Mouse (Mus musculus) left cerebral cortex, postnatal 14 days (tissue): ENCODE measurements at regions not wholly inside any gene's neighbourhood (a gene's known extent, or its start where the extent isn't known, plus 50 kb on each side); places are given as distances from the start of the nearest gene placed in this dataset.

Experiments
- DNase-seq, 2 experiments: peaks; one replicate each; pipeline ENCODE4 v3.0.0; 2021 to 2022; ENCODE audit warnings: low spot score in 2 of 2, mixed read lengths in 1 of 2
- intact Hi-C: fragments of 180-260 bp; cut with DNase I; formaldehyde crosslinking; loops from one replicate; pipeline ENCODE4 v1.15.1; 2025

GRCm38 (mm10) chr4:142460468-142461086 lies 221.4 kb upstream of the Kazn start:
- DNase-seq, result no peak
- intact Hi-C loops, result no loop called here

- intact Hi-C loops, result no loop called here
- no peak for DNase-seq
Measured at GRCm38 (mm10) chr4:142452614-142453013, 213.4 kb upstream of the Kazn start.

GRCm38 (mm10) chr4:142450884-142451283 lies 211.7 kb upstream of the Kazn start:
- no peak for DNase-seq
- intact Hi-C loops, result no loop called here

GRCm38 (mm10) chr4:142449713-142450112 lies 210.5 kb upstream of the Kazn start:
- DNase-seq, result no peak
- intact Hi-C loops, result no loop called here

- DNase-seq, result no peak
- intact Hi-C loops, result no loop called here
Measured at GRCm38 (mm10) chr4:142449198-142449702, 210.0 kb upstream of the Kazn start.

- intact Hi-C loops, result no loop called here
Measured at GRCm38 (mm10) chr4:142447529-142447928, 208.3 kb upstream of the Kazn start.

GRCm38 (mm10) chr4:142441045-142441444 lies 201.8 kb upstream of the Kazn start:
- intact Hi-C loops, result no loop called here
- no peak for DNase-seq

More at GRCm38 (mm10) chr4:142447529-142447928, 208.3 kb upstream of the Kazn start:
- DNase-seq, result peak; percentile 72 to 78

GRCm38 (mm10) chr4:142439450-142440183 lies 200.4 kb upstream of the Kazn start:
- intact Hi-C loops, result no loop called here
- no peak for DNase-seq

- intact Hi-C loops, result no loop called here
- no peak for DNase-seq
Measured at GRCm38 (mm10) chr4:142424596-142424995, 185.4 kb upstream of the Kazn start.

GRCm38 (mm10) chr4:142420427-142420826 lies 181.2 kb upstream of the Kazn start:
- DNase-seq, result no peak
- intact Hi-C loops, result no loop called here

GRCm38 (mm10) chr4:142414874-142415273 lies 175.7 kb upstream of the Kazn start:
- intact Hi-C loops, result no loop called here
- DNase-seq, result no peak

GRCm38 (mm10) chr4:142411792-142412191 lies 172.6 kb upstream of the Kazn start:
- intact Hi-C loops, result no loop called here
- DNase-seq, result no peak

GRCm38 (mm10) chr4:142410596-142411573 lies 171.7 kb upstream of the Kazn start:
- intact Hi-C loops, result no loop called here

GRCm38 (mm10) chr4:142397858-142398257 lies 158.7 kb upstream of the Kazn start:
- no peak for DNase-seq
- intact Hi-C loops, result loop anchor here (10.0 kb wide), 1 partner anchor 487 kb away; no protein-coding TSS in a partner anchor

More at GRCm38 (mm10) chr4:142410596-142411573, 171.7 kb upstream of the Kazn start:
- peak; percentile 83 to 92 for DNase-seq

- DNase-seq, result peak; percentile 59 to 76
- intact Hi-C loops, result loop anchor here (10.0 kb wide), 1 partner anchor 492 kb away; no protein-coding TSS in a partner anchor
Measured at GRCm38 (mm10) chr4:142392924-142393323, 153.7 kb upstream of the Kazn start.

- DNase-seq, result peak; percentile 21 to 49
- intact Hi-C loops, result loop anchor here (10.0 kb wide), 1 partner anchor 494 kb away; no protein-coding TSS in a partner anchor
Measured at GRCm38 (mm10) chr4:142390531-142391195, 151.5 kb upstream of the Kazn start.

- intact Hi-C loops, result no loop called here
- no peak for DNase-seq
Measured at GRCm38 (mm10) chr4:142388476-142388875, 149.3 kb upstream of the Kazn start.

GRCm38 (mm10) chr4:142381168-142381567 lies 142.0 kb upstream of the Kazn start:
- intact Hi-C loops, result no loop called here
- DNase-seq, result no peak

- DNase-seq, result no peak
- intact Hi-C loops, result no loop called here
Measured at GRCm38 (mm10) chr4:142378452-142378851, 139.3 kb upstream of the Kazn start.
